Mouse (Mus musculus) frontal cortex, postnatal 14 days (tissue): ENCODE results near the gene Slc6a19.
A peak's percentile ranks its signal among the peaks of the same experiment; 100 is the strongest.

Source experiments
- DNase-seq, 2 experiments: peaks; one replicate each; pipeline ENCODE4 v3.0.0; 2022; ENCODE audit warnings: low spot score in 2 of 2

The Slc6a19 gene

DNA sequence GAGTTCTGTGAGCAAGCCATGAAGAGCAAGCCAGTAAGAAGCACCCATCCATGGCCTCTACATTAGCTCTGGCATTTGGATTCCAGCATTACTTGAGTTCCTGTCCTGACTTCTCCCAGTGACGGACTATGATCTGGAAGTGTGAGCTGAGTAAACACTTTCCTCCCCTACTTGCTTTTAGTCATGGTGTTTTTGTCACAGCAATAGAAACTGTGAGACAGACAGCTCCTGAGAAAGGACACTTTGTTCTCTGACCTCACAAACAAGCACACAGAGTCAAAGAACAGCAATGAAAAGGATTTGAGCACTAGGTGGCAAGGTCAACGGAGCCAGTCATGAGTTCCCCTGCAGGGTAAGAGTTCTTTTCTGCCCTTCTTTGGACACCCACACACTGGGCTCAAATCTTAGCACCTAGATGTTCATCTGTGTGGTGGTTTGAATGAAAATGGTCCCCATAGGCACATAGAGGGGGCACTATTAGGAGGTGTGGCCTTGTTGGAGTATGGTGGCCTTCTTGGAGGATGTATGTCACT, 44.4 kb downstream of the Slc6a19 start:
- no peak for DNase-seq

DNA sequence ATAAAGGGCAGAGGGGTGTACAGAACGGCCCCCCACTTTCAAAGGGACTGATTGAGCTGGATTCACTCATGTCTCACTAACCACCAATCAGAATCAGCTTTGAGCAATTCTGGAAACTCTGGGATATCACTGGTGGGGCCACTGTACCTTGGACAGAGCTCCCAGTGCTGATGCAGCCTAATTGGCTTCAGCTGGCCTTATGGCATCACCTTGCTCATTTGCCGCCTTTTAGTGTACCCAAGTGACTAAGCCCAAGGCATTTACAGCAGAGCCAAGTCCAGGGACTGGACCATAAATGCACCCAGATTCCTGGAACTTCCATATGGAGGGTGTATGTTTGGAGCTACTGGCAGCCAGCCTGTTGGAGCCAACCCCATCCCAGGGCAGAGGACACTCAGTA, 45.7 kb downstream of the Slc6a19 start:
- DNase-seq: no peak

DNA sequence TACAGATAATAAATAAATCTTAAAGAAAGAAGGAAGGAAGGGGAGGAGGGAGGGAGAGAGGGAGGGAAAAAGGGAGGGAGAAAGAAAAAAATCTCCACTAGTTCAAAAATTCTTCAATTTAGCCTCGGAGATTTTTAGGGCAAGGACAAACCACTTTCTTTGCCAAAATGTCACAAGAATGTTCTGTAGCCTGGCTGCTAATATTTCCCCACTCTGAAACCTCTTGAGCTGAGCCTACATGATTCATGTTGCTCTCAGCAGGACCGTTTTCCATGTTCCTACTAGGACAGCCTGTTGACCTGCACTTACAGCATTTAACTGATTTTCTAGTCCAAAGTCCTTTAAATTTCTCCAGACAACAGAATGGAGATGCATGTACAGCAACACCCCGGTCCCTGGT, 49.7 kb downstream of the Slc6a19 start:
- DNase-seq: no peak

DNA sequence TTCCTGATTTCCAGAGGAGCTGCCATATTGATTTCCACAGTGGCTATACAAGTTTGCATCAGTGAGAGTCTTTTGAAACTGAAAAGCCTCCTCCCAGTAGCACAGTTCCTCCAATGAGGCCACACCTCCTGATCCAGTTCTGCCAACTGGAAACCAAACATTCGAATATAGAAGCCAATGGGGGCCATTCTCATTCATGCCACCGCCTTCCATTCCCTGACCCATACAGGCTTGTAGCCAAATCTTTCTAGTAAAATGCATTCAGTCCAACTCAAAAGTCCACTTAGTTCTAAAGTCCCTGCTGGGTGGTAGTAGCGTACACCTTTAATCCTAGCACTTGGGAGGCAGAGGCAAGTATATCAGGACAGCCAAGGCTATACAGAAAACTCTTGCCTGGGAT, 51.4 kb downstream of the Slc6a19 start:
- DNase-seq: no peak

DNA sequence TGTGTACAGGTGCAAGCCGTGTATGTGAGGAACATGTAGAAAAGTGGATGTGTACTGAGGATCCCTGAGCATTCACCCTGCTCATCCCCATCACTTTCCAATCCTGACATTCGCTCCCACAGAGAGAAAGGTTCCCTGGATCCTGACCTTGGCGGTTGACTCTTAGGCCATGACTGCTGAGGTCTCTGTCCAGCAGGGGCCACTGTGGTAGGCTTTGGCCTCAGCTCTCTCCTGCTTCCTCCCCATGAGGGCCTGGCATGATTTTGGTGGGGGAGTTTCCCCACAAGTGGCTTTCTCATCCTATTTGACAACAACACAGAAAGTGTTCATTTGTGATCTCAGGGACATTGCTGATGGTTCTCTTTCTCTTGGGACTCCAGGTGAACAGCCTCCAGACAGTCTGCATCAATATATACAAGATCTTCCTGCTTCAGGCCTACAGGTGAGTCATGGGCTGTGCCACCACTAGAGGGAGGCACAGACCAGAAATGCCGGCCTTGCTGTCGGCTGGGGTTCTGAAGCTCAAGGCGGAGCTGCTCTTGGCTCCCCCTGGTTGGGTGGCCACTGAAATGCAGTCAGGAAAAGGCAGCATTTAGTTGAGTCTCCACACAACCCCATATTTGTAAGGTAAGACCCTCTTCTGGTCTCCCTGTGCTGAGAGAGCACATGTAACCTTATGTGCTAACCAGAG, 58.1 kb downstream of the Slc6a19 start:
- DNase-seq: peak; percentile 27 to 48

DNA sequence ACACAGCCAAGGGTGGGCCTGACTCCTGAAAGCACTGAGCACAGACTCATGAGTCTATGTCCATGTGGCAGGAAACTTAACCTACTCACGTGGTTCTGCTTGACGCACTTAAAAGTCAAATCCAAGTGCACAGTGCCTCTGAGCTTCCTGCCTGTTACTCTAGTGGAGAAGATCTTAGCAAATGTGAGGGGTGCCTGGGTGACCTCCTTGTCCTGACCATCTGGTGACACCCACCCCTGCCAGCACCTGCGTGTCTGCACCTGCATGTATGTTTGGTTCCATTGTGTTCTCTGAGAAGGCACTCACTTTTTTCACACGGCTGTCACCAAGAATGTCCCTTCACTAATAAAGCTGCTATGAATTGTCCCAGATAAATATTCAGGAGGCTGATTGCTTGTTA, 63.4 kb downstream of the Slc6a19 start:
- no peak for DNase-seq

DNA sequence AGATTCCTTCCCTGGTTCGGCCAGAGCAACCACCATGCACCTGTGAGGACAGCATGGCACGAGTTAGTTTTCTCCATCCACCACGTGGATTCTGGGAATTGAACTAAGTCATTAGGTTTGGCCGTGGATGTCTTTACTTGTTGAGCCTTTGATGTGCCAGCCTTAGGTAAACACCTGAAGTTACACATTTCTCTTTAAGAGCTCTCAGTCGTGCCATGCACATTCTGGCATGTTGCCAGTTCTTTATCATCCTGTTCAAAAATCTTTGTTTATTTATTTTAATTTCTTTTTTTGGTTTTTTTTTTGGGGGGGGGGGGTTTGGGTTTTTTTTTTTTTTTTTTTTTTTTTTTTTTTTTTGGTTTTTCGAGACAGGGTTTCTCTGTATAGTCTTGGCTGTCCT, 66.8 kb downstream of the Slc6a19 start:
- no peak for DNase-seq

DNA sequence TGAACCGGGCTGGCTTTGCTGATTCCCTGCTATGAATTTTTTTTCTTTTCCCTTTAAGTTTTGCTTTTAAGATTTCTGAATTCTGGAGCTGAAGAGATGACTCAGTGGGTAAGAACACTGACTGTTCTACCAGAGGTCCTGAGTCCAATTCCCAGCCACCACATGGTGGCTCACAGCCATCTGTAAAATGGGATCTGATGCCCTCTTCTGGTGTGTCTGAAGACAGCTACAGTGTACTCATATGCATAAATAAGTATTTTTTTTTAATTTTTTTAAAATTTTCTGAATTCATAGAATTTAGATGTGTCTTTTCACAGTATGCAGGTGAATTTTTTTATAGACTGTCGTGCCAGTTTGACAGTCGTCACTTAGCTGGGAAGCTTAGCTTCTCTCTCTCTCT, 72.8 kb downstream of the Slc6a19 start:
- DNase-seq: no peak
